Comparison of ENCODE assay signal across 26 mouse cellular contexts in genomic region chr1:14064856-14065255, GRCm38 (mm10).
"Had no signal": no experiment of that assay in that cellular context is flagged by ENCODE, and none has a peak within 500 bp of the region (broad histone marks: within the 10 kb centered on the region; RNA-seq: fewer than 3 reads in every experiment).

No protein-coding gene starts in this region.

- H3K4me1 ChIP-seq: heart, embryonic 10.5 days; heart, embryonic 12.5 days; hindbrain, embryonic 10.5 days; hindbrain, embryonic 12.5 days; kidney, embryonic 15.5 days; limb, embryonic 13.5 days; limb, embryonic 15.5 days; liver, embryonic 12.5 days had no signal

- H3K9ac ChIP-seq: heart, embryonic 12.5 days; hindbrain, embryonic 12.5 days; hindbrain, embryonic 14.5 days; kidney, embryonic 15.5 days; limb, embryonic 13.5 days; limb, embryonic 15.5 days; liver, embryonic 12.5 days had no signal

- H3K27me3 ChIP-seq: heart, embryonic 12.5 days; hindbrain, embryonic 12.5 days; kidney, embryonic 15.5 days; limb, embryonic 15.5 days; liver, embryonic 12.5 days had no signal

- H3K4me2 ChIP-seq: heart, embryonic 12.5 days; hindbrain, embryonic 12.5 days; hindbrain, embryonic 14.5 days; kidney, embryonic 15.5 days; limb, embryonic 13.5 days; limb, embryonic 15.5 days; liver, embryonic 12.5 days had no signal

- H3K4me3 ChIP-seq: heart, adult 2 months; heart, embryonic 10.5 days; heart, embryonic 12.5 days; hindbrain, embryonic 10.5 days; hindbrain, embryonic 12.5 days; kidney, embryonic 15.5 days; limb, embryonic 13.5 days; limb, embryonic 15.5 days; liver, embryonic 12.5 days had no signal

- H3K36me3 ChIP-seq: heart, embryonic 10.5 days; heart, embryonic 12.5 days; hindbrain, embryonic 10.5 days; hindbrain, embryonic 12.5 days; kidney, embryonic 15.5 days; limb, embryonic 13.5 days; limb, embryonic 15.5 days; liver, embryonic 12.5 days had no signal

- DNase-seq: gastrocnemius, postnatal 14 days; gastrocnemius, postnatal 36 days; heart, adult 11 months; heart, adult 2 months; heart, postnatal 10 days; heart, postnatal 4 days; kidney, adult 11 months; kidney, adult 9 months; kidney, postnatal 14 days; kidney, postnatal 36 days; layer of hippocampus, adult 9-11 months; layer of hippocampus, postnatal 36 days; left cerebral cortex, postnatal 4 days had no signal

- H3K27ac ChIP-seq: heart, adult 2 months; heart, embryonic 10.5 days; hindbrain, embryonic 10.5 days; hindbrain, embryonic 12.5 days; hindbrain, embryonic 14.5 days; kidney, embryonic 15.5 days; kidney, postnatal 0 days; limb, embryonic 13.5 days; limb, embryonic 15.5 days; liver, embryonic 12.5 days had no signal

- H3K9me3 ChIP-seq: heart, embryonic 10.5 days; hindbrain, embryonic 12.5 days; limb, embryonic 15.5 days; liver, embryonic 12.5 days had no signal

- ATAC-seq: hindbrain, embryonic 16.5 days; inflammation-experienced regulatory T-cells, adult 6 months; intestine, embryonic 16.5 days; liver, embryonic 12.5 days had no signal
